Mouse (Mus musculus): ENCODE measurements around the gene Idnk. TPM values are rescaled to one million over a fixed set of nuclear protein-coding genes. Genes with fewer than 3 reads are reported as not detected.

The Idnk gene
- polyA plus RNA-seq, 1 experiment from 2014 or later: 29.5 TPM

Other genes starting within 250 kb of the Idnk start
- gene Spock1, start 249.3 kb upstream of the Idnk start, polyA plus RNA-seq (2015; fragmentation: Nextera tagmentation; extraction: Ambion mirVana): 0.49 and 1.5 TPM in 2 replicates
- 7.1 and 7.2 TPM in 2 replicates for gene Klhl3, start 44.1 kb upstream of the Idnk start, polyA plus RNA-seq (2015; fragmentation: Nextera tagmentation; extraction: Ambion mirVana)
- 15.9 and 21.0 TPM in 2 replicates for gene Hnrnpa0, start 29.1 kb upstream of the Idnk start, polyA plus RNA-seq (2015; fragmentation: Nextera tagmentation; extraction: Ambion mirVana)
- gene Ubqln1, start 58.0 kb downstream of the Idnk start, polyA plus RNA-seq (2015; fragmentation: Nextera tagmentation; extraction: Ambion mirVana): 68.4 and 81.4 TPM in 2 replicates
- 22.2 and 27.4 TPM in 2 replicates for gene Gkap1, start 118.0 kb downstream of the Idnk start, polyA plus RNA-seq (2015; fragmentation: Nextera tagmentation; extraction: Ambion mirVana)
- 0.37 and 0.43 TPM in 2 replicates for gene Kif27, start 201.5 kb downstream of the Idnk start, polyA plus RNA-seq (2015; fragmentation: Nextera tagmentation; extraction: Ambion mirVana)
- gene 2210016F16Rik, start 227.6 kb downstream of the Idnk start, polyA plus RNA-seq (2015; fragmentation: Nextera tagmentation; extraction: Ambion mirVana): 26.3 and 27.7 TPM in 2 replicates
- 18.5 and 19.2 TPM in 2 replicates for gene Rmi1, start 244.6 kb downstream of the Idnk start, polyA plus RNA-seq (2015; fragmentation: Nextera tagmentation; extraction: Ambion mirVana)
- gene Hnrnpk, start 245.7 kb downstream of the Idnk start, polyA plus RNA-seq (2015; fragmentation: Nextera tagmentation; extraction: Ambion mirVana): 888 and 900 TPM in 2 replicates